Mouse (Mus musculus) erythroblast, embryonic 14.5 days (primary cell): Measurements from ENCODE around the gene Pms2. TPM values are rescaled to one million over a fixed set of nuclear protein-coding genes. Genes with fewer than 3 reads are reported as not detected.

Experiments
- H3K27me3 ChIP-seq: 2 replicates; pipeline ENCODE4 v1.6.1; 2012; ENCODE audit warnings: inconsistent platforms; ENCODE audit not compliant: control insufficient read depth
- H3K36me3 ChIP-seq: 2 replicates; pipeline ENCODE4 v1.6.1; 2012; ENCODE audit warnings: mild to moderate bottlenecking, inconsistent platforms; ENCODE audit not compliant: control insufficient read depth
- H3K4me1 ChIP-seq: 2 replicates; pipeline ENCODE4 v1.6.1; 2012; ENCODE audit warnings: inconsistent platforms; ENCODE audit not compliant: control insufficient read depth
- H3K4me3 ChIP-seq: replicated peaks from 2 replicates; pipeline ENCODE3; 2012; ENCODE audit warnings: moderate library complexity, mild to moderate bottlenecking, inconsistent platforms
- H3K9me3 ChIP-seq: 2 replicates; pipeline ENCODE4 v1.6.1; 2012; ENCODE audit warnings: low read length, inconsistent platforms, mixed read lengths; ENCODE audit not compliant: control insufficient read depth
- GATA1 ChIP-seq: IDR thresholded peaks from 2 replicates; pipeline ENCODE4 v1.6.1; 2012; ENCODE audit warnings: low read length, inconsistent platforms, mixed read lengths
- TAL1 ChIP-seq: IDR thresholded peaks from 3 replicates; pipeline ENCODE4 v1.6.1; 2012; ENCODE audit warnings: low read length, inconsistent platforms, mixed read lengths
- polyA plus RNA-seq: library from polyadenylated mRNA; stranded (reverse); fragments of >175 nt; gene quantifications from 2 replicates; pipeline ENCODE4 v1.2.3, GENCODE M21; 2012

Pms2 gene
- polyA plus RNA-seq, 1 experiment = 0.28 TPM

DNA sequence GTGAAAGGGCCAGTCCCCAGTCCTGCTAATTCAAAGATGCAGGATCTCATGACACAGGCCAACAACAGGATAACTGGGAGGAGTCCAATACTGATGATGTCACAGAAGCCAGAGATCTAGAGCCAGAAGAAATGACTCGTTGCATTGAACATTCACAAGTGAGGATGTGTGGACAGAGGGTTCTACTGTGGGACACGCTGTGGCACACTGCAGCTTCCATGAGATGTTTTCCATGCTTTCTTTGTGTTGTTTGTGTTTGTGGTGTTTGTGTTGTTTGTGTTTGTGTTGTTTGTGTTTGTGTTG lies 65.8 kb downstream of the Pms2 start:
- TF ChIP-seq GATA1 (no peak), TAL1 (no peak)
- Histone ChIP-seq H3K36me3 (no peaks in the 10 kb centered on the region; the same call in 1 of the 2 replicates), H3K9me3 (peaks cover 3% of the 10 kb centered on the region), H3K4me1 (peaks cover 76% of the 10 kb centered on the region), H3K4me3 (no peak overlapping the region), H3K27me3 (no peaks in the 10 kb centered on the region)

DNA sequence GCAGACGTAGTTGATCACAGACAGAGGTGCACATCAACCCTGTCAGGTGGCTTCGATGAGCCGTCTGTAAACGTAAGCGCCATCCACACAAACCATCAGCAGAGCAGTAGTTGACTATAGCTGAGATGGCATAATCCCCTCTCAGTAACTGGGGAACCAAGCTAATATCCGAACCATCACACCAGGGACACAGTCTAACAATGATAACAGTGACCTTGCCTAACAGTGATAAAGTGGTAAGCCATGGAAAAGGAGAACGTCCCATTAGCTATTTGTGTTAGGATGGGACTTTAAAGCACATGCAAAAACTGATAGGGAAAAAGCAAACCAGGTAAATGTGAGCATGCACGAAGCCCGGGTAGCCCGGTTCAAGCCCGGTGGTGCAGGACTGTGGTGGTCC lies 66.5 kb downstream of the Pms2 start:
- Histone ChIP-seq H3K27me3 (no peaks in the 10 kb centered on the region), H3K9me3 (peaks cover 3% of the 10 kb centered on the region), H3K36me3 (no peaks in the 10 kb centered on the region; the same call in 1 of the 2 replicates), H3K4me1 (peaks cover 78% of the 10 kb centered on the region), H3K4me3 (peak overlapping the region; percentile 33)
- TF ChIP-seq TAL1 = no peak
- no peak for TF ChIP-seq GATA1

DNA sequence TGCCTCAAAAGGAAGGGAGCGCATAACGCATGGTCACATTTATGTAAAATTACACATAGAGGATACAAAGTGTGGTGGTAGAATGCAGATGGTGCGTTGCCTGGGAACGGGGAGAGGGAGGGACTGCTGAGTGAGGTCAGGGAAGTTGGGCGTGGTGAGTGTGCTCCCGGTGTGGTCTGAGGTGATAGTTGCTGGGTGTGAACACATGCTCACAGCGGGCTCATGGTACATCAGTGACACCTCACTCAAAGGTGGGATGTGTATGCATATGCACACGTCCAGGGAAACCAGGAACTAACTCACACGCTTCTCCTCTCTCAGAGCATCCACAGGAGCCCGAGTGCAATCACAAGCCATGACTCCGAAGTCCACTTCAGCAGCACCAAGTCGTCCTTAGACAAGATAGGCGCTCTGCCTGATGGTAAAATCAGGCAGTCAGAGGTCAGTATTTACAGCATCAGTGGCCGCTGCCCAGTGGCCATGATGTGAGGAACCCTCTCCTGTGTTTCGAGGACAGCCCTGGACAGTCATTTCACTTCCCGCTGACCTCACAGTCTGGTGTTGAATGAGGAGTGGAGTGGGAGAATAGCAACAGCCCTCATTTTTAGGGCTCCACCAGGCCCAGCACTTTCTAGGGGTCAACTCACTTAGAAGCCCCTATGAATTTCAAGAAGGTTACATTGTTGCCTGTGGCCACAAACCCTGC lies 67.1 kb downstream of the Pms2 start:
- Histone ChIP-seq H3K36me3 (no peaks in the 10 kb centered on the region; the same call in 1 of the 2 replicates), H3K4me1 (peaks cover 77% of the 10 kb centered on the region), H3K9me3 (peaks cover 3% of the 10 kb centered on the region), H3K4me3 (peak overlapping the region; percentile 33), H3K27me3 (no peaks in the 10 kb centered on the region)
- TF ChIP-seq GATA1 (no peak), TAL1 (peak; percentile 68)

DNA sequence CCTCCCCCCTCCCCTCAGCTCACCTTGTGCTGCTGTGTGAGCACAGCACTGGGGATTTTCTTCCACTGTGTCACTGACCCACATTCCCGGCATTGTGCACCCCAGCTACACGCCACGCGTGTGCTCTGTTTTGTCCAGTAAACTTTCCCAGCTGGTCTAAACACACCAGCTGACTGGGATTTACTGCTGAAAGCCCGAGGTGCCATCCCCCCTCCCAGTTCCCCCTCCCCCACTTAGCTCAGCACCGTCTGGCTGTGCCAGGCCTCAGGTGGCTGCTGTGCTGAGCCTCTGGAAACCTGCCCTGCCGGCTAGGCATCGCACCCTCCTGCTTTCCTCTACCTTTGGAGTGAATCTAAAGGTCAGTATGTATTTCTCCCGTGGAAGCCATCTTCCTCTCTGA lies 71.1 kb downstream of the Pms2 start:
- Histone ChIP-seq H3K9me3 (no peaks in the 10 kb centered on the region), H3K36me3 (peaks cover 29% of the 10 kb centered on the region), H3K27me3 (no peaks in the 10 kb centered on the region), H3K4me1 (peaks cover 40% of the 10 kb centered on the region), H3K4me3 (no peak overlapping the region)
- no peak for TF ChIP-seq GATA1
- no peak for TF ChIP-seq TAL1

DNA sequence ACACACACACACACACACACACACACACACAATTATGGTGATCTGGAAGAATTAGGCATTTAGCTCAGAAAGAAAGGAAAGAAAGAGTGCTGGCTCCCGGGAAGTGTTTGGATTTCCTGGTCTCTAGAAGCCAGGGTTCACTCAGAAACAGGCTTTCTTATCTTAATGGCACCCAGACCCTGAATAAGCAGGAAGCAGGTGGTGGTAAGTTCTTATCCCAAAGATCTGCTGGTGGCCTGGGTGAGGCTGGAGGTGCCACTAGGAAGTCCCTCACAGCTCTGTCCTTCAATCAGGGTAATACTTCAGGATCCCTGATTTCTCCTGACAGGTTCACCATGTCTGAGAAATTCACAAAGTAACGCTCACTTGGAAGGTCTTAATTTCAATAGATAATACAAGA lies 72.6 kb downstream of the Pms2 start:
- no peak for TF ChIP-seq GATA1
- TF ChIP-seq TAL1 = no peak
- H3K36me3 ChIP-seq = peaks cover 44% of the 10 kb centered on the region
- no peaks in the 10 kb centered on the region for H3K9me3 ChIP-seq
- no peak overlapping the region for H3K4me3 ChIP-seq
- H3K27me3 ChIP-seq = no peaks in the 10 kb centered on the region
- peaks cover 25% of the 10 kb centered on the region for H3K4me1 ChIP-seq

Other genes with a start within 250 kb of the Pms2 start
- 0.63 and 0.69 TPM in 2 replicates for gene Usp42, start 177.7 kb upstream of the Pms2 start, polyA plus RNA-seq
- gene Eif2ak1, start 92.2 kb upstream of the Pms2 start, polyA plus RNA-seq = 14.4 and 16.3 TPM in 2 replicates
- gene Ankrd61, start 12.3 kb upstream of the Pms2 start, polyA plus RNA-seq = not detected in 2 replicates
- gene Aimp2, start 117 bp upstream of the Pms2 start, polyA plus RNA-seq = 5.4 and 6.0 TPM in 2 replicates
- gene Gm42421, start 18.2 kb downstream of the Pms2 start, polyA plus RNA-seq = not detected in 2 replicates
- gene Rsph10b, start 23.1 kb downstream of the Pms2 start, polyA plus RNA-seq = 0.05 TPM in 2 replicates
- 4.1 and 5.2 TPM in 2 replicates for gene Ccz1, start 104.9 kb downstream of the Pms2 start, polyA plus RNA-seq
- gene Ocm, start 116.7 kb downstream of the Pms2 start, polyA plus RNA-seq = not detected in 2 replicates
- 0.70 and 0.73 TPM in 2 replicates for gene Lmtk2, start 190.5 kb downstream of the Pms2 start, polyA plus RNA-seq